ENCODE assay signal across 12 mouse cellular contexts in the genomic region with DNA sequence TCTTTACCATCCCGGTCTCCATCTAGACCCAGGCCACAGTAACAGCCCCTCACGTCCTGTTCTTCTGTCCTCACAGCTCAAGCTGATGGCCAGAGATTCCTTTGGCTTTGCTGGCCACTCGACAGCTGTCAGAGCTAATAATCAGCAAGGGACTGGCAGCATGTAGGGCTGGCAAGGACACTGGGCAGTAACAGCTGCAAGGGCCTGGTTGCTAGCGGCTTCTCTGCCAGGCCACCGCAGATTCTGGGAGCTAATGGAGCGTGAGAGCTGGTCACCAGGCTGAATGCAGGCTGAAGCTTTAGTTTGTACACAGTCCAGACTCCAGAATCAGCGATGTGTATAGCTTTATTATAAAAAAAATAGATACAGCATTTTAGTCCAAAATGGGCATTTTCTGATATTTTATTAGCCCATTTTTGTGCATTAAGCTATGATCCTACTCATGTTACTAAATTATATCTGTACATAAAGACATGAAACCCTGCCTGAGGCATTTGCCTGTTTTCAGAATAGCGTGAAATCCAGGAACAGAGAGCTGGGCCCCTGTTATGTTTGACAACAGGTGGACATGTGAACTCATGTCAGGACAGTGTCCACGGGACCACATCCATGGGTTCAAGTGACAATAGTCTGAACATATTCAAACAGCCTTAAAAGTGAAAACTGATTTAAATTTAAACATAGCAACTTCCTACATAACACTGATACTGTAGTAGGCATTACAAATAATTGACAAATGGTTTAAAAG. TPM values are rescaled to one million over a fixed set of nuclear protein-coding genes. Genes with fewer than 3 reads are reported as not detected.
DNase-seq lines count a peak whose midpoint lies in the region; ATAC-seq lines count a peak whose summit lies in the region.
"Had no signal": no experiment of that assay in that cellular context is flagged by ENCODE, and none has a peak within 500 bp of the region (broad histone marks: within the 10 kb centered on the region; RNA-seq: fewer than 3 reads in every experiment).

No protein-coding gene starts in this region.

- H3K27ac ChIP-seq in hindbrain, embryonic 15.5 days (replicated peaks), result no peak overlapping the region
- no peak overlapping the region for H3K27ac ChIP-seq in hindbrain, embryonic 11.5 days (ENCODE audit: low read depth, low read length)
- H3K27ac ChIP-seq: heart, embryonic 15.5 days; macrophage had no signal

- H3K9me3 ChIP-seq in hindbrain, embryonic 15.5 days, result no peaks in the 10 kb centered on the region
- H3K9me3 ChIP-seq in hindbrain, embryonic 11.5 days (ENCODE audit: control insufficient read depth, low read length), result no peaks in the 10 kb centered on the region
- H3K9me3 ChIP-seq: heart, embryonic 15.5 days had no signal

- ATAC-seq in hindbrain, embryonic 15.5 days (ENCODE audit: low FRiP score, low read depth), result peak; percentile 91
- ATAC-seq in hindbrain, embryonic 11.5 days (ENCODE audit: low FRiP score), result no peak

- 60% methylated on average over 9 of the region's 9 CpGs for WGBS in hindbrain, embryonic 15.5 days
- 78% methylated on average over 9 of the region's 9 CpGs for WGBS in hindbrain, embryonic 11.5 days

- DNase-seq in hindbrain, embryonic 11.5 days (ENCODE audit: low spot score), result no peak
- DNase-seq in Muller cell, postnatal 12 days (ENCODE audit: inconsistent ontology term), result peak; percentile 90
- DNase-seq in cerebellum, postnatal 14 days, result peak; percentile 73 to 82
- DNase-seq in kidney, postnatal 10 days, result peak; percentile 42
- DNase-seq in frontal cortex, postnatal 36 days (ENCODE audit: low spot score in 2 of 2), result no peak
- no peak for DNase-seq in heart, adult 18-20 months
- DNase-seq in lung, postnatal 36 days, result no peak
- DNase-seq: adrenal gland, adult 2 months had no signal

- no peaks in the 10 kb centered on the region for H3K36me3 ChIP-seq in hindbrain, embryonic 15.5 days
- H3K36me3 ChIP-seq in hindbrain, embryonic 11.5 days (ENCODE audit: control insufficient read depth, insufficient read depth, low read length), result no peaks in the 10 kb centered on the region
- H3K36me3 ChIP-seq: heart, embryonic 15.5 days had no signal

- H3K4me3 ChIP-seq in hindbrain, embryonic 15.5 days, result no peak overlapping the region
- no peak overlapping the region for H3K4me3 ChIP-seq in hindbrain, embryonic 11.5 days (ENCODE audit: low read depth, low read length)
- H3K4me3 ChIP-seq: heart, embryonic 15.5 days had no signal

- H3K4me2 ChIP-seq in hindbrain, embryonic 15.5 days, result no peak overlapping the region
- no peak overlapping the region for H3K4me2 ChIP-seq in hindbrain, embryonic 11.5 days (replicated peaks; ENCODE audit: low read depth, low read length)
- H3K4me2 ChIP-seq: heart, embryonic 15.5 days; liver, embryonic 11.5 days had no signal

- H3K9ac ChIP-seq in hindbrain, embryonic 15.5 days, result no peak overlapping the region
- H3K9ac ChIP-seq in hindbrain, embryonic 11.5 days (ENCODE audit: low read depth, low read length), result no peak overlapping the region
- H3K9ac ChIP-seq: heart, embryonic 15.5 days had no signal

- no peaks in the 10 kb centered on the region for H3K27me3 ChIP-seq in hindbrain, embryonic 15.5 days
- no peaks in the 10 kb centered on the region for H3K27me3 ChIP-seq in hindbrain, embryonic 11.5 days (ENCODE audit: control insufficient read depth, insufficient read depth, low read length)
- H3K27me3 ChIP-seq: heart, embryonic 15.5 days had no signal

- H3K4me1 ChIP-seq in hindbrain, embryonic 15.5 days (replicated peaks), result no peaks in the 10 kb centered on the region
- H3K4me1 ChIP-seq in hindbrain, embryonic 11.5 days (replicated peaks; ENCODE audit: control insufficient read depth, insufficient read depth, low read length), result no peaks in the 10 kb centered on the region

RNA-seq across cellular contexts. Expression of a gene that starts 16.6 kb away (rescaled TPM):
- polyA plus RNA-seq in hindbrain, embryonic 15.5 days (2015; fragmentation: Nextera tagmentation; extraction: Ambion mirVana), result 26.7 and 30.4 TPM in 2 replicates
- 39.7 and 50.9 TPM in 2 replicates for polyA plus RNA-seq in hindbrain, embryonic 11.5 days (2014; fragmentation: Nextera tagmentation; extraction: Ambion mirVana)
- 10 to 100 TPM; 18.4 to 23.9 TPM for total RNA-seq in heart, adult 18-20 months (2021)

Comparison
In these comparisons a context has a peak if more than half of its experiments do, and no peak if none do; other contexts are left out.
1. DNase-seq: peak in Muller cell, postnatal 12 days (single experiment), cerebellum, postnatal 14 days (2 of 2) and kidney, postnatal 10 days (single experiment); none in hindbrain, embryonic 11.5 days (single experiment), frontal cortex, postnatal 36 days (0 of 2), heart, adult 18-20 months (0 of 2) and lung, postnatal 36 days (single experiment).